Mouse (Mus musculus) kidney, adult 11 months (tissue): ENCODE results near the gene Efnb3.

Experiments used
- DNase-seq: peaks from one replicate; pipeline ENCODE4 v3.0.0; 2022

Efnb3 gene

DNA sequence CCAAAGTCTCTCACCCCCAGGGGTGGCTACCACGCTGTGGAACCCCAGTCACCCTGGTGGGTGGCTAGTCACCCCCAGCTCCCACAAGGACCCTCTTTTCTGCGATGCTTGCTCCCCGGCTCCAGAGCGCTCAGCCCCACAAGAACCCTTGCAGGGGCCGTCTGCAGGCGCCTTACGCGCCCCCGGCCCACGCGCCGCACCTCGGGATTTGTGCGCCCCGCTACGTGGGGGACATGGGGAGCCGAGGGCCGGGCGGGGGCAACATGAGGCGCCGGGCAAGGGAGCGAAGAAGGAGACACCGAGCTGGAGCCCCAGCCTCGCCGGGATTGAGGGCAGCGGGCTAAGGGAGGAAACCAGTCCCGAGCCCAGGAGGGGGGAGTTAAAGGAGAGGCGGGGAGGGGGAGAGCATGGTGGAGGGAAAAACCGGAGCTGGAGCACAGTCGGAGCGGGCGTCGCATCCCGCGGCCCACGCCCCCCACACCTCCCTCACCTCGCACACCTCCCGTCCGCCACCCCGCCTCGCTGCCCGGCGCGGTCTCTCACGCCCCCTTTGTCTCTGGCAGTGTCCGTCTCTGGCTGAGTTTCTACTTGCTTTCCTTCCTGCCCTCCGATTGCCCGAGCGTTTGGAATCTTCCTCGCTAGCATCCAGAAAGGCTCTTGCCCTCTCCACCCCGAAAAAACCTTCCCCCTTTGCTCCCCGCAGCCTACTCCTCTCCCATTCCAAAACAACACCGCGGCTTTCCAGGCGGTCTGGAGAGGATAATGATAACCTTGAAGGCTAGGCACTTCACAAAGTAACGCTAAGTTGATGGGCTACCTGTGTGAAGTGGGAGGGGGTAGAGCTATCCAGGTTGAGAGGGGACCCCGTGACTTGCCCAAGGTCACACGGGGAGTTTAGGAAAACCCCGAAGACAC lies at the start of gene Efnb3:
Gene Efnb3 (minus strand): TSS at position 355 of the 915 bp plus-strand sequence.
- no peak for DNase-seq

GRCm38 (mm10) chr11:69609416-69609815 lies 49.4 kb upstream of the Efnb3 start:
- no peak for DNase-seq

GRCm38 (mm10) chr11:69608525-69608924 lies 48.5 kb upstream of the Efnb3 start:
- no peak for DNase-seq

GRCm38 (mm10) chr11:69606832-69607231 lies 46.8 kb upstream of the Efnb3 start:
- no peak for DNase-seq

- no peak for DNase-seq
These were observed 46.4 kb upstream of the Efnb3 start for GRCm38 (mm10) chr11:69606491-69606795.

DNA sequence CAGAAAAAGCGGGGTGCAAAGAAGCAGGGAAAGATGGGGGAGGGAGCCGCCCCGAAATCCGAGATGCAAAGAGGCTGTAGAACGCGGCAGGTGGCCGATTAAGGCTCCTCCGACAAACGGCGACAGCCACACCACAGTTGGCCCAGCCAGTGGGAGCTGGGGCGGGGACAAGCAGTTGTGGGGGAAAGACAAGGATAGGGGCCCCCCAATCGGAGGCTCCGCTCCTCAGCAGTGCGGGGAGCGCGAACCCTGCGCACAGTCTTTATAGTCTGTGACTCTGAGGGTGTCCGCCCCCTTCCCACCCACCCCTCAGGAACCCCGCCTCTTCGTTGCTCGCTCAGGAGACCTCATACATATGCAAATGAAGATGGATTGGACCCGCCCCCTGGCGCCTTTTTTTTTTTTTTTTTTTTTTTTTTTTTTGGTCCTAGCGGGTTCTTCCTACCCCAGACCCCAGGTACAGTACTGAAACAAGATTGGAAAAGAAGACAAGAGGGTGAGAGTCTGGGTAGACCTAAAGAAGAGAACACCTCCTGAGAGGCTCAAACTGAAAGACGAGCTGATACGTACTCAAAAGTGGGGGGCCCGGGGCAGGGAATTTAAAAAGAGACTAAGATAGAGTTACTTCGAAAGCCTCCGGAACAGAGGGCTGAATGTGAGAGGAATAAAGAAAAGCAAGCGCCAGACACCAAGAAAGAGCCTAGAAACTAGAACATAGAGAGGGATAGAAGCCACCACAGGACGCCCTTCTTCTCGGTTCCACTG lies 45.9 kb upstream of the Efnb3 start, which contains the start of gene Atp1b2:
Gene Atp1b2 (minus strand): TSS at position 217 of the 765 bp plus-strand sequence.
- peak; percentile 57 for DNase-seq

DNA sequence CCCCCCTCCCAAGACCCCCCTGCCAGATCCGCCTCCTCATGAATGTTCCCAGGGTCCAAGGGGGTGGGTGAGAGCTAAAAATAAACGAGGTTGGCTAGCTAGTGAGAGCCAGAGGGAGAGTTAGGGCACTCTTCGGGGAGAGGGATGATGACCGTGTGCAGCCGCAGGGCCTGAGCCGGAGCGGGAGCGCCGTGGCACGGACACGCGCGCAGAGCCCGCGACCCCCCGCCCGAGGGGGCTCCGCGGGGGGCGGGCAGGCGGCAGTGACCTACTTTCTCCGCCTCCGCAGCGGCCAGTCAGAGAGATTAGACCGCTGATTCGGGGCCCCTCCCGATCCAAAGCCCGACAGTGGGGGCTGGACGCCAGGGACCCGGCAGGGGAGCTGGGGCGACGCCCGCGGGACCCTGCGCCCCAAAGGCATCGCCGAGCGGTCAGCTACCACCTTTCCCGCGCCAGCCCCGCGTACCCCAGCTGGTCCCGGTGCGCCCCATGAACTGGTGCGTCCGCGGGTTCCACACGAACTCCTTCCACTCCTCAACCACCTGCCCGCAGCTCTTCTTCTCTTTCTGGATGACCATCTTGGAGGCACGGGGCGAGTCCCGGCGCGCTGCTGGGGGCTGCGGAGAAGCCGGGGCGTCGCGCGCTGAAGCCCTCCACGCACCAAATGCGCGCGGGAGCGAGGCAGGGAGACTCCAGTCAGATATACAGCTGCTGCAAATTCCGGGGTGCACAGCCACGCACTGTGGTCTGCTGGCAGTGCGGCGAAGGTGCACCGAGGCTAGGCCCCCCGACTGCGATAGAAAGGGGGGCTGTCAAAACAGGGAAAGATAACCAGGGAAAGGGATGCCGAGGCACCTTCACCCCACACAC lies 45.0 kb upstream of the Efnb3 start:
- DNase-seq = no peak

DNA sequence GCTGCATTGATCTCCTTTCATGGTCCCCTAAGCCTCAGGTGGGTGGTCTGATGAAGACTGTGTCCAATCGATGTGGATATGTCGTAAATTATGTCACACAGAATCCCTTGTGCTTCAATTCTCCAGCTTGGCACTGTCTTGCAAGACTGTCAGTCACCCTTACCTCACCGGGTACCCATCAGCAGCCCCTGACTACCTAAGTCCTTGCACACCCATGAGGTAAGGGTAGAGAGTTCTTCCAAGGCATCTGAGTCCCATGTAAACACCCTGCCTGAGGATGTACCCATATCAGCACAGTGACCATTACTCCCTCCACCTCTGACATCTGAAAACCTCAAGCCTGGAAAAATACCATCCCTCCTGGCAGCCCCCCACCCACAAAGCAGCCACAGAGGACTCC lies 44.3 kb upstream of the Efnb3 start:
- DNase-seq = no peak

- no peak for DNase-seq
These were observed 43.5 kb upstream of the Efnb3 start for GRCm38 (mm10) chr11:69603516-69603915.

GRCm38 (mm10) chr11:69601768-69602167 lies 41.8 kb upstream of the Efnb3 start:
- DNase-seq = no peak

DNA sequence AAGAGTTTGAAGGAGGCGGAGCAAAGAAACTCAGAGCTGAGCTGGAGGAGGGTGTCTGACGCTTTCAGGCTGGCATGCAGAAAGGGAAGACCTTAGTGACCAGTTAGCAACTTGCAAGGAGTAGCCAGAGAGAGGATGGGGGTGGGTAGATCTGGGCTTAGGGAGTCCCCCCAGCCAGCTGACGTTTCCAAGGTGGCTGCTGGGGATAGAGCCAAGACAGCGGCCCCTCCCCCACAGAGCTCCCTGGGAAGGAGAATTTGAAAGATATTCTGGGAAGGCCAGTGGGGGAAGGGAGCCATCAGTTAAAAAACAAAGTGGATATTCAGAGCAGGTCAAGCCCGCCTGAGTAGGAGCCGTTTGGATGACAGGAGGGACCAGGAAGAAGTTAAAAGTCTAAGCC lies 40.1 kb upstream of the Efnb3 start:
- DNase-seq = peak; percentile 31

DNA sequence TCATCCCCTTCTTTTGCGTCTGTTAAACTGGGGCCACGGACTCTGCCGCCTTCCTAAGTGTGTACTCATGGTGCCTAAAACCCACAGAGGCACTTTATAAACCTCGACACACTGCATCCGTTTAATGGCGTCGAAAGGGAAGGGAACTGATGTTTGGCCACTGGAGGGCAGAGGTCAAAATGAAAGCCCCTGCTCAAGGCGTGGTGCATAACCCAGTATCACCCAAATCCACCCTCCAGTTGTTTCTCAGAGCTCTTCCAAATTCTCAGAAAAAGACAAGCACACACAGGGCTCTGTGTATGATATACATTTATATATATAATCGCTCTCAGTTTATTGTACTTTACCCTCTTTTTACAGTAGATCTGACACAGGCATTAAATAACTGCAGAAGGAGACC lies 39.4 kb upstream of the Efnb3 start:
- DNase-seq = no peak

DNA sequence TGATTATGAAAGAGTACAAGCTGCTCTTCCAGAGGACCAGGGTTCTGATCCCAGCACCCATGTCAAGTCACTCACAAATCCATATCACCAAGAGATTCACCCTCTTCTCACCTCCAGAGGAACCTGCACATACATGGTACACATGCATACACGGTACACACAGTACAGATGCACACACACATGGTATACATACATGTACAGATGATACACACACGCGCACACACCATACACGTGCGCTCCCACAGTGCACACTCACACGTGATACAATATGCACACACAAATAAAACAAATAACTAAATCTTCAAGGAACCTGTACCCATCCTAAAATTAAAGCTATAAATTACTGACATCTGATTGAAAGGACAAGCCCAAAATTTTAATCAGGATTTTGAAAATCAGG lies 34.8 kb upstream of the Efnb3 start:
- no peak for DNase-seq

DNA sequence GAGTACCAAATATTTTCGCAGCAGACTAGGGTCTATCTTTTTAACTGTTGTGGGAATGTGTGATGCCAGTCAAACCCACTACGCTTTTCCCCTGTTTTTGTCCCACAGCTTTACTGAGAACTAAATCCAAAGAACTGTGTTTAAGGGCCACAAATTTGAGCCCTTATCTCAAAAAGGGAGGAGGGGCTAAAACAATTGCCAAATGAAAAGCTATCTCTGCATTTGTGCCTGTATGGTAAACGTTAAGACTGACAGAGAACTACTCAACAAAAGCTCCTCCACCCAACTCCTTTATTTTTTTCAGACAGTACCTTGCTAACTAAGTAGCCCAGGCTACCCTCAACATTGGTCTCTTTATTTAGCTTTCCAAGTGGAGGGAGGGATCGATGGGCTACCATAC lies 32.8 kb upstream of the Efnb3 start:
- DNase-seq = no peak

GRCm38 (mm10) chr11:69591899-69592637 lies 32.1 kb upstream of the Efnb3 start:
- DNase-seq = no peak

DNA sequence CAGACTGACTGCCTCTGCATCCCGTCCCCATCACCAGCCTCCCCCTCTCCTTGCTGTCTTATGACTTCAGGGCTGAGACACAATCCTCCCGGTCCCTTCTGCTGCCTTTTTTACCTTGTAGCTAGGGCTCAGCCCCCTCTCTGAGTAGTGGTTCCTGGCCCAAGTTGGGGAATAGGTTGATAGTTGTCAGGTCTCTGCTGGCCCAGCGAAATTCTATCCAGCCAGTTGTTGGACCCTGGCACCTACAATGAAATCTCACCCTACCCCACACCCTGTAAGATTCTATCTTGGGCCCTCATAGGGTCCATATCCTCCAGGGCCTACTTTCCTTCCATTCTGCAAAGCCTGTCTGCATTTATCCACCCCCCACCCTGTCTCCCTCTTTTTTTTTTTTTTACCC lies 31.4 kb upstream of the Efnb3 start:
- no peak for DNase-seq

DNA sequence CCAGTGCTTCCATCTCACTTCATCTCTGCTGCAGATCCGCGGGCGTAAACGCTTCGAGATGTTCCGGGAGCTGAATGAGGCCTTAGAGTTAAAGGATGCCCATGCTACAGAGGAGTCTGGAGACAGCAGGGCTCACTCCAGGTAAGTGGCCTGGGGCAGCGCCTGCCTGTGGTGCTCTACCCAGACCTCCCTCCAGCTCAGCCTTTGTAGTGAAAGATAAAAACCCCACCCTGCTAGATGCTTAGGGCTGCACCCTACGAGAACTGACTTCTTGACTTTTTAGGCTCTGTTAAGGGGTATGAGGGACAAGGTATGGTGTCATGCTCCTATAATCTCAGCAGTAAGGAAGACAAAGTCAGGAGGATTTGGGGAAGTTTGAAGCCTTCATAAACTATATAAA lies 30.6 kb upstream of the Efnb3 start:
- DNase-seq = no peak

DNA sequence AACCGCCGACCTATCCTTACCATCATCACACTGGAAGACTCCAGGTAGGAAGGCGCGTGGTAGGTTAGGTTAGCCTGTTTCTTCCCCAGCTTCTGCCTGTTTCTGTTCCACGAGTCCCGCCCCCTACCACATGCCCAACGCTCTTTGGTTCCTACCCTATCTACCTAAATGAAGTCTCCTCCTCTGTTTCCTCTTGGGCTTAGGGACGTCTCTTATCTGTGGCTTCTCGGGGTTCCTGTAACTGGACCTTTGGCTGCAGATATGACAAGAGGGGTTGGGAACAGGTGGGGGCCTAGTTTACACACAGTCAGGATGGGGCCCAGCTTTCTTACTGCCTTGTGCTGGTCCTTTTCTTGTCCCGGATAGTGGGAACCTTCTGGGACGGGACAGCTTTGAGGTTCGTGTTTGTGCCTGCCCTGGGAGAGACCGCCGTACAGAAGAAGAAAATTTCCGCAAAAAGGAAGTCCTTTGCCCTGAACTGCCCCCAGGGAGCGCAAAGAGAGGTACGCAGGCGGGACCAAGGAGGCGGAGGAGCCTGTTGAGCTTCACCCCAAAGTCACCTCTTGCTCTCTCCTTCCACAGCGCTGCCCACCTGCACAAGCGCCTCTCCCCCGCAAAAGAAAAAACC lies 29.3 kb upstream of the Efnb3 start:
- no peak for DNase-seq

DNA sequence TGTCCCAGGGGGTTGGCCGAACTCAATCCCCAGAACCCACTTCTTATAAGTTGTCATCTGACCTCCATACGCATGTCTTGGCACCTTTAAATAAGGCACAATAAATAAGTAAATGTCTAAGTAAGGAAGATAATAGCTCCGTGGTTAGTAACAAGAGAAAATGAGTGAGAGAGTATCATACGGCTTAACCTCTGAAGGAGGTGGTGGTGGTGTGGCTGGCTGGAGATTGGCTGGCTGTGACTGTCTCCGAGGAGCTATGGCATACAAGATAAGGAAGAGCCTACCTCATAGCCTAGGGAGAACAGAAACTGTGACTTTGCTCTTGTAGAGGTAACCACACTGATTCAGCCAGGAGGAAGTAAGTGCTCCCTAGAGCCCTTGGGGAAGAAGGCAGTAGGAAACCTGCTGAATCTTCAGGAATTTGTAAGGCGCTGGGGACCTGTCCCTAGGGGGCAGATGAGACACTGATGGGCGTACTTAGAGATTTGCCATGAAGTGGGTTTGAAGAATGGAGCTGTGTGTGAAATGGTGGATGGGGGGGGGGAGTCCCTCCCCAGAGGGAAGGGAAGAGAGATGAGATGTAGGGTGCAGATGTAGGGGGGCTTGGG lies 25.8 kb upstream of the Efnb3 start:
- no peak for DNase-seq

- no peak for DNase-seq
These were observed 24.9 kb upstream of the Efnb3 start for GRCm38 (mm10) chr11:69584937-69585336.

DNA sequence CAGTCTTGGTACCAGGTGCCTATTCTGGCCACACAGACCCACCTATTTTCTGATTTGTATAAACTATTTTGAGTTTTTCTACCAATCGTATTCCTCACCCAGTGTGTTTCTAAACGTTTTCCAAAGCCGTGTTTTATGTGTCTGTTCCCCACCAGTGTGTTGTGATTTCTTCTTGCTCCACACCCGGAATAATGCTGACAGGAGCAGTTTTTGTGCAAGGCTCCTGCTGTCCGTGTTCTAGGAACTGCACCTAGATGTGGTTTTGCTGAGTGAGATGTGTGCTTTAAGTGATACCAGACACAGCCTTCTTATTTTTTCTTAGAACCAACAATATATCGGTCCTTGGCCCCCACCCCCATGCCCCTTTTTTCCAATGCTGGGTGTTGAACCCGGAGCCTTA lies 24.0 kb upstream of the Efnb3 start:
- DNase-seq = no peak
